Mouse (Mus musculus) T-helper 2 cell (primary cell): ENCODE data around the gene Xrcc1.
"Not testable (repeated sequence)": the region's sequence is repeated elsewhere in the genome, so short reads cannot be mapped to it uniquely, and the experiment has no call there.

Source experiments
- in situ Hi-C: fragments of 300-600 bp; cut with MboI, MseI; formaldehyde crosslinking; loops from one replicate; pipeline ENCODE4 v1.15.1; 2025; ENCODE audit warnings: high pct_unique_total_duplicates

The Xrcc1 gene

GRCm38 (mm10) chr7:24546068-24546614, at the start of gene Xrcc1, which contains the start of gene Pinlyp:
Xrcc1 (plus strand) TSS chr7:24546289.
Pinlyp (minus strand) TSS chr7:24546118.
- in situ Hi-C loops = no loop called here

GRCm38 (mm10) chr7:24499856-24500577, 46.1 kb upstream of the Xrcc1 start:
- in situ Hi-C loops = no loop called here

GRCm38 (mm10) chr7:24500929-24501328, 45.2 kb upstream of the Xrcc1 start:
- in situ Hi-C loops = no loop called here

DNA sequence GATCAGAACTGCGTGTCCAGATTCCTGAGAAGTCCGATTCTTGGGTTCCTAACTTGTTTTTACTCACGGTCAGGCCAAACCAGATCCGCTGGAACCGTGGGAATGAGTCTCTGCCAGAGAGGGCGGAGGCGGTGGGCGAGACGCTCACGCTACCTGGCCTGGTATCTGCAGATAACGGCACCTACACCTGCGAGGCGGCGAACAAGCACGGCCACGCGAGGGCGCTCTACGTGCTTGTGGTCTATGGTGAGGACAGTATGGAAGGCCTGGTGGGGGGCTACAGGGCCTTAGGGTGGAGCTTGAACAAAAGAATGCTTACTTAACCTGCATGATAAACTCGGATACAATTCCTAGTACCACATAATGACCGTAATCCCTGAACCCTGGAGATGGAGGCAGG, 44.6 kb upstream of the Xrcc1 start:
- in situ Hi-C loops = no loop called here

- in situ Hi-C loops = no loop called here
Observed at GRCm38 (mm10) chr7:24504004-24504403, 42.1 kb upstream of the Xrcc1 start.

DNA sequence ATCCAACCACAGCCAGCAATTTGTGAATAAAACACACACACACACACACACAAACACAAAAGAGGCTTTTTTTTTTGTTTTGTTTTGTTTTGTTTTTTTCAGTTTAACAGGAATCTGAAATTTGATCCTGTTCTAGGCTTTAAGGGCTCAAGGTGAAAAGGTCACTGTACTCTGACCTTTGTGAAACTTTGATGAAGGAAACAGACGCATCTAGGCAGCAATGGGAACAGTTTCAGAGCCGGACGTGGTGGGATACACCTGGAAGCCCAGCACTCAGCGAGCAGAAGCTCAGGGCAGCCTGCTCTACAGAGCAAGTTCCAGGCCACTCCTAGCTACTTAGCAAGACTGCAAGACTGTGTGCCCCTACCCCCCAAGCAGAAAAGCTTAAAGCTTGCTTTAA, 41.2 kb upstream of the Xrcc1 start:
- in situ Hi-C loops = no loop called here

GRCm38 (mm10) chr7:24505447-24506064, 40.5 kb upstream of the Xrcc1 start:
- in situ Hi-C loops = no loop called here

DNA sequence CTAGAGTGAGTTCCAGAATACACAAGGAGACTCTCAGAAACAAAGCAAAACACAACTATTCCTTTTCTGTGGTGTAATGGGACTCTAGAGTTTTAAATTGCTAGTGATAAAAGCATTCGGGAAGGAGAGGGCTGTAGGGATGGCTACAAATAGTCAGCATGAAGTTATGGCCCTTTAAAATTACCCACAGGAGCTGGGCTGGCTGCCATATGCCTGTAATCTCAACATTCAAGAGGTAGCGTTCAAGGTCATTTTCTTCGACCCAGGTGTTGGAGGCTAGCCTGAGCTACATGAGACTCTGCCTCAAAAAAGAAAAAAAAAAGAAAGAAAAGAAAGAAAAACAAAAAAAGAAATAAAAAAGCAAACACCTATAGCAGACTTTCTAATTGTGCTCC, 40.0 kb upstream of the Xrcc1 start:
- in situ Hi-C loops = no loop called here

GRCm38 (mm10) chr7:24506476-24506837, 39.6 kb upstream of the Xrcc1 start:
- in situ Hi-C loops = no loop called here

DNA sequence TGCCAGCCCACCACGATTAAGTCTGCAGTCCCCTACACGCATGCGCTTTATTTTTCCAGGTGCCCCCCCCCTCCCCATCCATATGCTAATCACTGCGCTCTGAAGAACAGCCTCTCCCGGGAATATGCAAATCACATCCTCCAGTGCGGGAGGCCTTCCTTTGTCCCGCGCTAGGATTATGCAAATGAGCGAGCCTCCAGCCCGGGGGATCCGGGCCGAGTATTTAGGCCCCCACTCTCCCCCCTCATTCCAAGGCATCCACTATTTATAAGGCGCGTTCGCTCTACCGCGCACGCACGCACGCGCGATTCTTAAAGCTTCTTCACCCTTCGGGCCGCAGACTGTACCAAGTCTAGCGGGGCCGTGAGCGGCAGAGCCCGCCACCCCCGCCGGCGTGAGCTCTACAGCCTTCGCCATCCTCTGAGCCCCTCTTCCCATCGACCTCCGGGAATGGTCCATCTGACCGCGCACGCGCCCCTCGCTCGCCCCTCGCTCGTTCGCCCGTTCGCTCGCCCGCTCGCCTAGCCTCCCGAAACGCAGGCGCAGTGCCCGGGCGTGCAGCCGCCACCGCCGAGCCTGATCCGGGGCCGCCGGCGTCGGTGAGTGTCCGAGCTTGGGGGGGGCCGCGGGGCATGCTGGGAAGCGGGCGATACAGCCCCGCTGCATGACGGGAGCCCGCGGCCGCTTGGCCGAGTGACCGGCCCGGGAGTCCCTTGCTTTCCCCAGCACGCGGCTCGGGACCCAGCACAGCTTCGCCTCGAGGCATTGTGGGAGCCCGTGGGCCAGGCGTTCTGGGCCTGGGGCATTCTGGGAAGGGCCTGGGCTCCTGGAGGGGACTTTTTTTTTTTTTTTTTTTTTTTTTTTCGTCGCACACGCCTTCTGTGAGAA, 39.0 kb upstream of the Xrcc1 start, which contains the start of gene Zfp428:
Gene Zfp428 (plus strand): TSS at position 169 of the 888 bp plus-strand sequence.
- in situ Hi-C loops = no loop called here

GRCm38 (mm10) chr7:24507726-24508114, 38.4 kb upstream of the Xrcc1 start:
- in situ Hi-C loops = no loop called here

DNA sequence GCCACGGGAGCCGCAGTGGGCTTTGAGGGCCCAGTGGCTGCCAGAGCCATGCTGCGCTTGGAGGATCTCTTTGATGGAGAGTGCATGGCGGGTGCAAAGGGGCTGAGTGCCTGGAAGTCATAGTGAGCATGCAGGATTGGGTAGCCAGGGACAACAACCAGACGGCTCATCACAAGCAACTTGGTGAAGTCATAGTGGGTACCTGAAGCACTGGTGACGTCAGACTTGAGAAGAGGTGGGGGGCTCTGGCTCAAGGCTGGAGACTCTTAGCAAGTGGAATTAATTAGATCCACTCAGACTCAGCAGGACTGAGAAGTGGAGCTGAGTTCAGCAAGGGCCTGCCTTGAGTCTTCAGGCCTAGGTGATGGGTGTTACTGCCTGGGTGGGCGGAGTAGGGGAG, 33.7 kb upstream of the Xrcc1 start, which contains the start of gene AC161166.1:
Gene AC161166.1 (minus strand): TSS at position 101 of the 400 bp plus-strand sequence.
- in situ Hi-C loops = no loop called here

GRCm38 (mm10) chr7:24516319-24516718, 29.8 kb upstream of the Xrcc1 start:
- in situ Hi-C loops = not testable (repeated sequence)

GRCm38 (mm10) chr7:24517077-24517476, 29.0 kb upstream of the Xrcc1 start:
- in situ Hi-C loops = no loop called here

GRCm38 (mm10) chr7:24517654-24518053, 28.4 kb upstream of the Xrcc1 start:
- in situ Hi-C loops = no loop called here

DNA sequence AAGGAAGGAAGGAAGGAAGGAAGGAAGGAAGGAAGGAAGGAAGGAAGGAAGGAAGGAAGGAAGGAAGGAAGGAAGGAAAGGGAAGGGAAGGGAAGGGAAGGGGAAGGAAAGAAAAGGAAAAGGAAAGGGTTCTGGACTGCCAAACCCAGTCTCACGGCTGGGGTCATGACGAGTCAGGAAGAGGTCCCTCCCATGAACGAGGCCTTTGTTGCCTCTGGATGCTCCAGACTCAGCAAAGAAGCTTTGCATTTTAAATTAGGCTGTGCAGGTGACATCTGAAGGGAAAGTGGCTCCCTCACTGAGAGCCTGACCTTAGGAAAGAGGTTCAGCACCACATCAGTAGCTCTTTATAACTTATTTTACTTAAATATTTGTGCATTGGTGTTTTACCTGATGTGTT, 27.0 kb upstream of the Xrcc1 start:
- in situ Hi-C loops = no loop called here

DNA sequence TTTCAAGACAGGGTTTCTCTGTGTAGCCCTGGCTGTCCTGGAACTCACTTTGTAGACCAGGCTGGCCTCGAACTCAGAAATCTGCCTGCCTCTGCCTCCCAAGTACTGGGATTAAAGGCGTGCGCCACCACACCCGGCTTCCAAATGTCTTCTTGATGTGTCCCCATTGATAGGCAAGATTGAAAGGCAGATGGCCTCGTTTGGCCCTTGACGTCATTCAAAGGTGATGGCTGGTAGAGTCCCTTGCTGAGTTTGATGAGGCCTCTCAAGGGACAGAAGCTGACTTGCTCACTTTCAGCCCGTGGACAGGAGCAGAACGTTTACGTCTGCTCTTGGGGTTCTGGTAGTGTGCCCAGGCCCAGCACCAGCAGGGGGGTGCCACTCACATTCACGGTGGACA, 26.0 kb upstream of the Xrcc1 start:
- in situ Hi-C loops = not testable (repeated sequence)

DNA sequence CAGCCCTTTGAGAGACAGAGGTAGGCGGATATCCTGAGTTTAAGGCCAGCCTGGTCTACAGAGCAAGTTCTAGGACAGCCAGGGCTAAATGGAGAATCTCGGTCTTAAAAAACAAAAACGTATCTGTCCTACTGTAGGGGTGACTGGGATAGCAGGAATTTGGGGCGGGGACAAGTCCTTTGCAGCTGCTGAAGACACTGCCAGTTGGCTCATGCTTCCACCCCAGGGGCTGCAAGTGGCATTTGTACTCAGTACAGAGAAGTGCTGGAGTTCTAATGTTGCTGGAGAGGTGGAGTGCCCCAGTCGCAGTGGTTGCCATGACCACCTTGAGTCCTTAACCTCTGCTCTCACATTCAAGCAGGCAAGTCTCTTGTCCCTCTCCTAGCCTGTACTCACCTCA, 23.3 kb upstream of the Xrcc1 start:
- in situ Hi-C loops = no loop called here

DNA sequence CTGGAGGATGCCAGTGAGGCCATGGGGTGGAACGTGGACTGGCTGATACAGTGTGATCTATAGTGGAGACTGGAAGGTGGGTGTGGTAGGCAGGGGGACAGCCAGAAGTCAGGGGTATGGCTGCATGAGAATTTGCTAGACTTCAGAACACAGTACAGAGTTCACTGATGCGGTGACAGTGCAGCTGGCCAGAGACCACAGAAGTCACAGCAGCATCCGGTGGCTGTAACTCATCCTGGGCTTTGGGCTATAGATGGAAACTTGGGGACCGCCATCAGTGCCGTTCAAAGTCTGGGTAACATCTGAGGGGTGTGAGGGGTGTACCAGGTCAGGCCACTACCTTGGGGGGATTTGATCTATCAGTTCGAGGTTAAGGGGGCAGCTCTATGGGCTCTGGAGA, 22.4 kb upstream of the Xrcc1 start:
- in situ Hi-C loops = no loop called here

- in situ Hi-C loops = no loop called here
Observed at GRCm38 (mm10) chr7:24524978-24525377, 21.1 kb upstream of the Xrcc1 start.

DNA sequence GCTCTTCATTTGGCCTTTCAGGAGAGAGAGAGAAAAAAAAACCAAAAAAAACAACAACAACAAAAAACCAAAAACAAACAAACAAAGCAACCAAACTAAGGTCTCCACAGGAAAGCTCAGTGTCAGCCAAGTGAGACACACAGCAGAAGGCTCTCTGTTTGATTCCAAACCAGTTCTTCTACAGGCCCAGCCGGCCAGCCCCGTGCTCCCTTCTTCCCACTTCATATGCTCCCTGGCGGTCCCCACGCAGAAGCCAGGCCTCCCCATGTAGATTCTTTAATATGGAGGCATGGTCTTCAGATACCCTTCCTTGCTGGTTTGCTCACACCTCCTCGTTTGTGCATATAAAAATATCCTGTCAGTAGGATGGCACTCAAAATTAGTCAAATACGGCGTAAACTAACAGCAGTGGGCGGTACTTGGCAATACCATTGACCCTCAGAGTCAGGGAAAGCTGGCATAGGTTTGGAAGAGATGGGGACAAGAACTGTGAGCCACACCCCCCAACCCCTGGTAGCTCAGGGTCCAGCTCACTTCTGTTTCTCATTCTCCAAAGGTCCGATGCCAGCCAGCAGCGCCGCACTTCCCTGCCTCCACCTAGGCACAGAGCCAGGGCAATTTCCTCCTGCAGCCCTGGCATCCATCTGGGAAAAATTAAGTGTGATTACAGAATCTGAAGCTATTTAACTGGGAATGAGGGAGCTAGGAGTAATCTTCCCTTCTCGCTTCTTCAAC, 20.2 kb upstream of the Xrcc1 start:
- in situ Hi-C loops = no loop called here
